Mouse (Mus musculus) megakaryocyte-erythroid progenitor cell, adult 5-6 weeks (primary cell): ENCODE measurements around the gene Pald1. TPM values are rescaled to one million over a fixed set of nuclear protein-coding genes. Genes with fewer than 3 reads are reported as not detected.

ENCODE experiments used
- ATAC-seq: replicated peaks from 2 replicates; pipeline ENCODE4 v1.8.0; 2016; ENCODE audit warnings: mild to moderate bottlenecking, inconsistent platforms; ENCODE audit not compliant: severe bottlenecking, poor library complexity, low FRiP score, low TSS enrichment
- total RNA-seq, 2 experiments: library from RNA; stranded (forward) in 1 of 2; stranded (reverse) in 1 of 2; fragments of 200-1000, 215-1000 nt in 1 of 2; fragments of >200 nt in 1 of 2; fragmentation: Nextera tagmentation in 1 of 2; gene quantifications; 2 replicates each; pipeline ENCODE4 v1.2.3; 2014 to 2017

Pald1 gene
- total RNA-seq, 2 experiments from 2014 or later, result not detected

GRCm38 (mm10) chr10:61341045-61341444 lies 42.3 kb downstream of the Pald1 start:
- ATAC-seq, result no peak

GRCm38 (mm10) chr10:61340247-61340646 lies 43.1 kb downstream of the Pald1 start:
- no peak for ATAC-seq

- no peak for ATAC-seq
Measured at GRCm38 (mm10) chr10:61339216-61339615, 44.1 kb downstream of the Pald1 start.

- no peak for ATAC-seq
Measured at GRCm38 (mm10) chr10:61337665-61338064, 45.7 kb downstream of the Pald1 start.

GRCm38 (mm10) chr10:61336592-61336991 lies 46.7 kb downstream of the Pald1 start:
- no peak for ATAC-seq

GRCm38 (mm10) chr10:61336137-61336536 lies 47.2 kb downstream of the Pald1 start:
- ATAC-seq, result peak; percentile 64

GRCm38 (mm10) chr10:61334545-61334944 lies 48.8 kb downstream of the Pald1 start:
- no peak for ATAC-seq

GRCm38 (mm10) chr10:61331046-61331445 lies 52.3 kb downstream of the Pald1 start:
- ATAC-seq, result no peak

- ATAC-seq, result no peak
Measured at GRCm38 (mm10) chr10:61328927-61329326, 54.4 kb downstream of the Pald1 start.

- no peak for ATAC-seq
Measured at GRCm38 (mm10) chr10:61327545-61327944, 55.8 kb downstream of the Pald1 start.

GRCm38 (mm10) chr10:61325782-61326328 lies 57.5 kb downstream of the Pald1 start:
- ATAC-seq, result no peak

- no peak for ATAC-seq
Measured at GRCm38 (mm10) chr10:61324717-61325116, 58.6 kb downstream of the Pald1 start.

- ATAC-seq, result no peak
Measured at GRCm38 (mm10) chr10:61318527-61318926, 64.8 kb downstream of the Pald1 start.

GRCm38 (mm10) chr10:61315324-61315880 lies 67.9 kb downstream of the Pald1 start:
- ATAC-seq, result no peak

GRCm38 (mm10) chr10:61313750-61314149 lies 69.6 kb downstream of the Pald1 start:
- no peak for ATAC-seq

- no peak for ATAC-seq
Measured at GRCm38 (mm10) chr10:61312754-61313153, 70.6 kb downstream of the Pald1 start.

GRCm38 (mm10) chr10:61312159-61312558 lies 71.2 kb downstream of the Pald1 start:
- ATAC-seq, result no peak

- no peak for ATAC-seq
Measured at GRCm38 (mm10) chr10:61308706-61309320, 74.5 kb downstream of the Pald1 start.

- ATAC-seq, result peak; percentile 81
Measured at GRCm38 (mm10) chr10:61305928-61306590, 77.3 kb downstream of the Pald1 start.

GRCm38 (mm10) chr10:61304046-61304445 lies 79.3 kb downstream of the Pald1 start:
- ATAC-seq, result no peak

- no peak for ATAC-seq
Measured at GRCm38 (mm10) chr10:61300996-61301395, 82.3 kb downstream of the Pald1 start.
